Mouse (Mus musculus): Measurements from ENCODE around the gene Myh1.

DNA sequence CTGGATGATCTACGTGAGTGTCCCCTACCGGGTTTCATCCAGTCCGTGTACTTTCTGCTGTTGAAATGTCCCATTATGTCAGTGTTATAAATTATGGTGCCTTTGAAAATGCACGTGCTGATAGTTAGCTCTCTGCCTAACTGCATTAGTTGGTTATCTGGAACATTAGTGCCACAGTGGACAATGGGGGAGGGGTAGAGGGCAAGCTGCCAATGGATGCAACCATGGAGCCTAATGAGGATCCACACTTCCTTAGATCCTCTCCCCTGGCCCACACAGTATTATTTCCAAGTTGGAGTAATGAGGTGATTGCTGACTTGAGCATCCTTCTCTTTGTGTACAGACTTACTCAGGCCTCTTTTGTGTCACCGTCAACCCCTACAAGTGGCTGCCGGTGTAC lies 41.2 kb downstream of the Myh1 start:
- TF ChIP-seq POLR2A (IDR thresholded peaks at IDR 0.05; ENCODE audit: low read depth, low read length) (no peak), CTCF (IDR thresholded peaks at IDR 0.05; ENCODE audit: borderline replicate concordance, insufficient read depth, low read length) (no peak)

All from embryonic fibroblast, embryonic 13.5 days (primary cell).